Mouse (Mus musculus) olfactory bulb, adult 2 months (tissue): Measurements from ENCODE around the gene Shroom1.

ENCODE experiments used
- CTCF ChIP-seq: fragments of 200-500 bp; IDR thresholded peaks from 2 replicates; pipeline ENCODE4 v1.5.1; 2012; ENCODE audit warnings: low read depth, mild to moderate bottlenecking, low read length, moderate library complexity; ENCODE audit not compliant: insufficient read depth
- POLR2A ChIP-seq: fragments of 200-500 bp; IDR thresholded peaks from 2 replicates; pipeline ENCODE4 v1.6.1; 2012; ENCODE audit warnings: mild to moderate bottlenecking, low read depth, low read length, moderate library complexity; ENCODE audit not compliant: insufficient read depth

- TF ChIP-seq CTCF (no peak), POLR2A (no peak)
Measured at GRCm38 (mm10) chr11:53429182-53429581, 27.8 kb upstream of the Shroom1 start.
